Mouse (Mus musculus): ENCODE results near the gene Synj2.

- TF ChIP-seq POLR2A (IDR thresholded peaks at IDR 0.05; ENCODE audit: low read depth, low read length) (no peak), CTCF (conservative IDR thresholded peaks at IDR 0.05; ENCODE audit: insufficient read depth, insufficient read length, low read depth, low read length) (no peak)
Observed at GRCm38 (mm10) chr17:5942156-5942555, 1.1 kb downstream of the Synj2 start.

Measured in kidney, adult 2 months (tissue).